Mouse (Mus musculus) kidney, embryonic 16.5 days (tissue): ENCODE data around the gene Arhgef38. TPM values are rescaled to one million over a fixed set of nuclear protein-coding genes. Genes with fewer than 3 reads are reported as not detected.

Experiments used
- ATAC-seq: fragments of 200-750 bp; cut with Nextera tagmentation; 2 replicates; pipeline ENCODE4 v1.8.0; 2017; ENCODE audit warnings: moderate TSS enrichment; ENCODE audit not compliant: low FRiP score, low TSS enrichment
- H3K27ac ChIP-seq: fragments of 300-500 bp; sonication (generic); 2 replicates; pipeline ENCODE4 v1.5.1; 2014; ENCODE audit warnings: low read length
- H3K27me3 ChIP-seq: fragments of 300-500 bp; sonication (generic); 2 replicates; pipeline ENCODE4 v1.6.1; 2014; ENCODE audit warnings: low read length, control low read depth, mixed read lengths; ENCODE audit not compliant: insufficient read depth
- H3K36me3 ChIP-seq: fragments of 300-500 bp; sonication (generic); 2 replicates; pipeline ENCODE4 v1.6.1; 2014; ENCODE audit warnings: low read length, control low read depth, mixed read lengths; ENCODE audit not compliant: insufficient read depth
- H3K4me1 ChIP-seq: fragments of 300-500 bp; sonication (generic); 2 replicates; pipeline ENCODE4 v1.6.1; 2014; ENCODE audit warnings: low read length, control low read depth, mixed read lengths; ENCODE audit not compliant: insufficient read depth
- H3K4me2 ChIP-seq: fragments of 300-500 bp; sonication (generic); replicated peaks from 2 replicates; pipeline ENCODE4 v1.6.1; 2014; ENCODE audit warnings: low read depth, low read length
- H3K4me3 ChIP-seq: fragments of 300-500 bp; sonication (generic); 2 replicates; pipeline ENCODE4 v1.5.1; 2014; ENCODE audit warnings: mild to moderate bottlenecking, low read length
- H3K9ac ChIP-seq: fragments of 300-500 bp; sonication (generic); replicated peaks from 2 replicates; pipeline ENCODE4 v1.6.1; 2014; ENCODE audit warnings: low read length
- H3K9me3 ChIP-seq: fragments of 300-500 bp; sonication (generic); 2 replicates; pipeline ENCODE4 v1.6.1; 2016; ENCODE audit warnings: low read length, control low read depth
- WGBS: fragments of 180-500 bp; shearing (Covaris S2); extraction: QIAGEN DNeasy Blood & Tissue Kit; methylation state at CpG from one replicate; pipeline ENCODE4 v1.1.7; 2014; 5-methylcytosine and 5-hydroxymethylcytosine counted together
- polyA plus RNA-seq: library from polyadenylated mRNA; unstranded; fragments of >200 nt; fragmentation: Nextera tagmentation; extraction: Ambion mirVana; gene quantifications from 2 replicates; pipeline ENCODE4 v1.2.1, GENCODE M21; 2015

The Arhgef38 gene
- polyA plus RNA-seq, 1 experiment from 2014 or later = 6.5 TPM

- H3K4me2 ChIP-seq = no peak overlapping the region
- no peak for ATAC-seq
- WGBS = 61% methylated on average over 1 of the region's 1 CpGs
- H3K9me3 ChIP-seq = no peaks in the 10 kb centered on the region
- no peaks in the 10 kb centered on the region for H3K27me3 ChIP-seq
- H3K4me1 ChIP-seq = no peaks in the 10 kb centered on the region
- no peak overlapping the region for H3K27ac ChIP-seq
- no peak overlapping the region for H3K4me3 ChIP-seq
- no peaks in the 10 kb centered on the region for H3K36me3 ChIP-seq
- H3K9ac ChIP-seq = no peak overlapping the region
Observed at GRCm38 (mm10) chr3:133152831-133153230, 81.9 kb downstream of the Arhgef38 start.

GRCm38 (mm10) chr3:133151629-133152028 lies 83.1 kb downstream of the Arhgef38 start:
- Histone ChIP-seq H3K4me1 (no peaks in the 10 kb centered on the region), H3K9ac (no peak overlapping the region), H3K36me3 (no peaks in the 10 kb centered on the region), H3K27me3 (no peaks in the 10 kb centered on the region), H3K9me3 (no peaks in the 10 kb centered on the region), H3K27ac (no peak overlapping the region), H3K4me3 (no peak overlapping the region), H3K4me2 (no peak overlapping the region)
- WGBS = 91% methylated on average over 6 of the region's 6 CpGs
- ATAC-seq = no peak

- ATAC-seq = no peak
- no peaks in the 10 kb centered on the region for H3K9me3 ChIP-seq
- H3K4me3 ChIP-seq = no peak overlapping the region
- no peaks in the 10 kb centered on the region for H3K36me3 ChIP-seq
- H3K27me3 ChIP-seq = no peaks in the 10 kb centered on the region
- no peak overlapping the region for H3K4me2 ChIP-seq
- no peak overlapping the region for H3K9ac ChIP-seq
- no peaks in the 10 kb centered on the region for H3K4me1 ChIP-seq
- no peak overlapping the region for H3K27ac ChIP-seq
- 85% methylated on average over 6 of the region's 6 CpGs for WGBS
Observed at GRCm38 (mm10) chr3:133144511-133145147, 90.1 kb downstream of the Arhgef38 start.

- Histone ChIP-seq H3K9me3 (no peaks in the 10 kb centered on the region), H3K27ac (no peak overlapping the region), H3K36me3 (no peaks in the 10 kb centered on the region), H3K4me3 (no peak overlapping the region), H3K9ac (no peak overlapping the region), H3K4me1 (no peaks in the 10 kb centered on the region), H3K4me2 (no peak overlapping the region), H3K27me3 (no peaks in the 10 kb centered on the region)
- 91% methylated on average over 6 of the region's 6 CpGs for WGBS
- ATAC-seq = no peak
Observed at GRCm38 (mm10) chr3:133141877-133142276, 92.9 kb downstream of the Arhgef38 start.

GRCm38 (mm10) chr3:133132611-133133010 lies 102.1 kb downstream of the Arhgef38 start:
- H3K4me2 ChIP-seq = no peak overlapping the region
- peaks cover 2% of the 10 kb centered on the region; the same call in 1 of the 2 replicates for H3K36me3 ChIP-seq
- no peak overlapping the region for H3K9ac ChIP-seq
- 76% methylated on average over 8 of the region's 8 CpGs for WGBS
- H3K4me1 ChIP-seq = no peaks in the 10 kb centered on the region
- H3K9me3 ChIP-seq = no peaks in the 10 kb centered on the region
- no peak overlapping the region for H3K4me3 ChIP-seq
- no peak overlapping the region for H3K27ac ChIP-seq
- ATAC-seq = no peak
- H3K27me3 ChIP-seq = no peaks in the 10 kb centered on the region

GRCm38 (mm10) chr3:133131372-133131771 lies 103.4 kb downstream of the Arhgef38 start:
- no peak overlapping the region for H3K4me3 ChIP-seq
- H3K27me3 ChIP-seq = no peaks in the 10 kb centered on the region
- no peaks in the 10 kb centered on the region for H3K4me1 ChIP-seq
- no peak overlapping the region for H3K4me2 ChIP-seq
- 94% methylated on average over 5 of the region's 5 CpGs for WGBS
- no peak for ATAC-seq
- peaks cover 2% of the 10 kb centered on the region; the same call in 1 of the 2 replicates for H3K36me3 ChIP-seq
- no peak overlapping the region for H3K27ac ChIP-seq
- H3K9me3 ChIP-seq = no peaks in the 10 kb centered on the region
- no peak overlapping the region for H3K9ac ChIP-seq

GRCm38 (mm10) chr3:133113281-133113680 lies 121.5 kb downstream of the Arhgef38 start:
- H3K4me3 ChIP-seq = no peak overlapping the region
- H3K27ac ChIP-seq = no peak overlapping the region
- no peak overlapping the region for H3K9ac ChIP-seq
- no peaks in the 10 kb centered on the region for H3K9me3 ChIP-seq
- H3K4me2 ChIP-seq = no peak overlapping the region
- no peaks in the 10 kb centered on the region for H3K4me1 ChIP-seq
- H3K36me3 ChIP-seq = peaks cover 12% of the 10 kb centered on the region
- ATAC-seq = no peak
- 67% methylated on average over 1 of the region's 1 CpGs for WGBS
- no peaks in the 10 kb centered on the region for H3K27me3 ChIP-seq

- ATAC-seq = no peak
- H3K4me1 ChIP-seq = no peaks in the 10 kb centered on the region
- no peaks in the 10 kb centered on the region for H3K9me3 ChIP-seq
- no peak overlapping the region for H3K27ac ChIP-seq
- WGBS = 40% methylated on average over 2 of the region's 2 CpGs
- no peaks in the 10 kb centered on the region for H3K27me3 ChIP-seq
- peaks cover 21% of the 10 kb centered on the region for H3K36me3 ChIP-seq
- H3K4me2 ChIP-seq = no peak overlapping the region
- H3K9ac ChIP-seq = no peak overlapping the region
- H3K4me3 ChIP-seq = no peak overlapping the region
Observed at GRCm38 (mm10) chr3:133111741-133112140, 123.0 kb downstream of the Arhgef38 start.

- Histone ChIP-seq H3K4me2 (no peak overlapping the region), H3K9me3 (no peaks in the 10 kb centered on the region), H3K9ac (no peak overlapping the region), H3K36me3 (peaks cover 26% of the 10 kb centered on the region), H3K27me3 (no peaks in the 10 kb centered on the region), H3K4me3 (no peak overlapping the region), H3K27ac (no peak overlapping the region), H3K4me1 (no peaks in the 10 kb centered on the region)
- ATAC-seq = no peak
- 95% methylated on average over 4 of the region's 4 CpGs for WGBS
Observed at GRCm38 (mm10) chr3:133109844-133110243, 124.9 kb downstream of the Arhgef38 start.

- no peaks in the 10 kb centered on the region for H3K4me1 ChIP-seq
- H3K27ac ChIP-seq = no peak overlapping the region
- no peak for ATAC-seq
- H3K9ac ChIP-seq = no peak overlapping the region
- H3K9me3 ChIP-seq = no peaks in the 10 kb centered on the region
- WGBS = 91% methylated on average over 4 of the region's 4 CpGs
- no peak overlapping the region for H3K4me3 ChIP-seq
- H3K27me3 ChIP-seq = no peaks in the 10 kb centered on the region
- H3K36me3 ChIP-seq = peaks cover 31% of the 10 kb centered on the region
- H3K4me2 ChIP-seq = no peak overlapping the region
Observed at GRCm38 (mm10) chr3:133108731-133109130, 126.0 kb downstream of the Arhgef38 start.
